Mouse (Mus musculus) layer of hippocampus, adult 18-20 months (tissue): ENCODE results near the gene Eif4enif1. TPM values are rescaled to one million over a fixed set of nuclear protein-coding genes. Genes with fewer than 3 reads are reported as not detected.
"Not testable (repeated sequence)": the region's sequence is repeated elsewhere in the genome, so short reads cannot be mapped to it uniquely, and the experiment has no call there.

ENCODE experiments used
- DNase-seq, 2 experiments: peaks; one replicate each; pipeline ENCODE4 v3.0.0; 2022; ENCODE audit warnings: low spot score in 2 of 2
- total RNA-seq, 2 experiments: library from RNA; stranded (reverse); gene quantifications; 2 replicates each; pipeline ENCODE4 v1.2.3; 2021

Eif4enif1 gene
- total RNA-seq, 2 experiments from 2014 or later: 61.8 to 75.5 TPM

DNA sequence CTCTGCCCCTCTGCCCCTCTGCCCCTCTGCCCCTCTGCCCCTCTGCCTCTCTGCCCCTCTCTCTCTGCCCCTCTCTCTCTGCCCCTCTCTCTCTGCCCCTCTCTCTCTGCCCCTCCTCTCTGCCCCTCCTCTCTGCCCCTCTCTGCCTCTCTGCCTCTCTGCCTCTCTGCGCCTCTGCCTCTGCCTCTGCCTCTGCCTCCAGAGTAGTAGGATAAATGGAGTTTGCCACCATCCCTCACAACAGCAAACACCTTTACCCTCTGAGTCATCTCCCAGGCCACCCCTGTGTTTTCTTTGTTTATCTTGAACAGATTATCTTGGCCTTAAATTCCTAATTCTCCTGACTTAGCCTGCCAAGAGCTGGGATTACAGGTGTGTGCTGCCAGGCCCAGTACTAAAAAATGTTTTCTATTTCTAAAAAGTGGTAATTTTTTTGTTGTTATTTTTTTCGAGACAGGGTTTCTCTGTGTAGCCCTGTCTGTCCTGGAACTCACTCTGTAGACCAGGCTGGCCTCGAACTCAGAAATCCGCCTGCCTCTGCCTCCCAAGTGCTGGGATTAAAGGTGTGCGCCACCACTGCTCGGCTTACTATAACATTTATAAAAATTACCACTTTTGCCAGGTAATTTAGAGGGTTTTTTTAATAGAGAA, 21.6 kb upstream of the Eif4enif1 start:
- not testable (repeated sequence) for DNase-seq

GRCm38 (mm10) chr11:3181250-3181649, 20.9 kb upstream of the Eif4enif1 start:
- peak; percentile 70 to 77 for DNase-seq

GRCm38 (mm10) chr11:3181971-3182370, 20.2 kb upstream of the Eif4enif1 start:
- DNase-seq: not testable (repeated sequence)

- not testable (repeated sequence) for DNase-seq
These were observed 19.5 kb upstream of the Eif4enif1 start for GRCm38 (mm10) chr11:3182707-3183106.

- DNase-seq: no peak
These were observed 8.8 kb upstream of the Eif4enif1 start, which contains the start of gene Sfi1 for GRCm38 (mm10) chr11:3193363-3193762. Sfi1 (minus strand) TSS chr11:3193463.

GRCm38 (mm10) chr11:3200636-3201035, 1.6 kb upstream of the Eif4enif1 start:
- DNase-seq: not testable (repeated sequence)

GRCm38 (mm10) chr11:3201326-3202230, 614 bp upstream of the Eif4enif1 start:
- DNase-seq: no peak

- DNase-seq: peak in 1 of 2 experiments; percentile 51
These were observed 719 bp downstream of the Eif4enif1 start for GRCm38 (mm10) chr11:3202781-3203441.

- no peak for DNase-seq
These were observed 1.6 kb downstream of the Eif4enif1 start for GRCm38 (mm10) chr11:3203771-3204170.

GRCm38 (mm10) chr11:3205207-3205606, 3.0 kb downstream of the Eif4enif1 start:
- DNase-seq: no peak

DNA sequence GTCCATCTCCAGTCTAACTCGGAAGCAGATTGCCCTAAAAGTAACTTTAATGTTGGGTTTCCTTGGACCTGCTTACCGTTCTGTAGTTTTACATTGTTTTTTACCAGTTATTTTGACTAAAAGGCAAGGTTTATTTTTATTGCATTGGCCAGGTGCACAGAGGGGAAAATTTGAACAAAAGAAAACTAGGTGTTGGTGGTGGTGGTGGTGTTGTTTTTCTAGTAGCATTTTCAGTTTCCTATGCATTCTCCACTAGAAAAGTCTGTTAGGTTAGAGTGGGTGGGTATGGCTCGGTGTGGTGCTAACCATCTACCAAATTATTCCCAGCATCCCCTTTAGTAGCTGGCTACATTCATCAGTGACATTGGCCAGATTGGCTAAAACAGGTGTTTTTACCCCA, 4.6 kb downstream of the Eif4enif1 start:
- DNase-seq: no peak

- DNase-seq: no peak
These were observed 10.3 kb downstream of the Eif4enif1 start for GRCm38 (mm10) chr11:3212526-3212925.

GRCm38 (mm10) chr11:3223105-3223504, 20.9 kb downstream of the Eif4enif1 start:
- no peak for DNase-seq

DNA sequence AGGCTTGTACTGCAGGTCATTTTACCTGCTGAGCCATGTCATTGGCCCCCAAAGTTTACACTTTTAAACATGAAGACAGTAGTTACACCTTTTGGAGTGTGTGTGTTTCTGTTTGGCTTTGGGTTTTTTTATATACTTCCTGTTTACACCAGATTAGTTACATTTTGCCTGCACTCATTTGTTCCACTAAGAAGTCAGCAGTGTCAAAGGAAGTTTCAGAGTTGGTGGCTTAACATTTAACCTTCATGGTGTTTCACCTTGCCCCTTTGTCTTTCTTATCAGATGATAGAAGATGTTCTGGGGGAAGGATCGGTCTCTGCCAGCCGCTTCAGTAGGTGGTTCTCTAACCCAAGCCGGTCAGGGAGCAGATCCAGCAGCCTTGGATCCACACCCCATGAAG, 24.9 kb downstream of the Eif4enif1 start:
- no peak for DNase-seq

GRCm38 (mm10) chr11:3232248-3232647, 30.1 kb downstream of the Eif4enif1 start:
- DNase-seq: no peak

- no peak for DNase-seq
These were observed 31.5 kb downstream of the Eif4enif1 start for GRCm38 (mm10) chr11:3233704-3234103.

DNA sequence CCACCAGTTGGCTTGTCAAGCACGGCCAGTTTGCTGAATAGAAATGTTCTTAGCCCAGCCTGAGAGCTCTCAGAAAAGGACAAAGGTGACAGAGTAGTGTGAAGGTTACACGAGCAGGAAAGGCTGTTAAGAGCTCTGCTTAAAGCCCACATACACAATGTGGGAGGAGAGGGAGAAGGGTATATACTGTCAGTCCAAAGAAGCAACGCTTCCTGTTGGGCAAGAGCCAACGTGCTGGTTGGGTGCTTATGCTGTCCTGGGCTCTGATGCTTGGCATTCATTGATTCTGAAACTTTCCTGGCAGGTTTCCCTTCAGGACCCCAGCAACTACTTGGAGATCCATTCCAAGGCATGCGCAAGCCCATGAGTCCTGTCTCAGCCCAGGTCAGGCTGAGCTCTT, 33.1 kb downstream of the Eif4enif1 start:
- no peak for DNase-seq

DNA sequence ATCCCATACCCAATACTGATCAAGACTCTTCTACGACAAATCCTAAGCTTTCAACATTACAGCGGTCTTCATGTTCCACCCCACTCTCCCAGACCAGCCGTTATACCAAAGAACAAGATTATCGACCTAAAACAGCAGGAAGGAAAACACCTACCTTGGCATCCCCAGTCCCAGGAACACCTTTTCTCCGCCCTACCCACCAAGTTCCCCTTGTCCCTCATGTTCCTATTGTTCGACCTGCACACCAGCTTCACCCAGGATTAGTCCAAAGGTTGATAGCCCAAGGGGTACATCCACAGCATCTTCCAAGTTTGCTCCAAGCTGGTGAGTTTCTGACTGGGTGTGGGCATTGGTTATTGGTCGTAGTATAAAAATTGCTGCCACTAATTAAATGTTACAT, 40.2 kb downstream of the Eif4enif1 start:
- no peak for DNase-seq

GRCm38 (mm10) chr11:3243771-3244170, 41.6 kb downstream of the Eif4enif1 start:
- DNase-seq: peak in 1 of 2 experiments; percentile 42

GRCm38 (mm10) chr11:3247387-3247786, 45.2 kb downstream of the Eif4enif1 start:
- DNase-seq: no peak

DNA sequence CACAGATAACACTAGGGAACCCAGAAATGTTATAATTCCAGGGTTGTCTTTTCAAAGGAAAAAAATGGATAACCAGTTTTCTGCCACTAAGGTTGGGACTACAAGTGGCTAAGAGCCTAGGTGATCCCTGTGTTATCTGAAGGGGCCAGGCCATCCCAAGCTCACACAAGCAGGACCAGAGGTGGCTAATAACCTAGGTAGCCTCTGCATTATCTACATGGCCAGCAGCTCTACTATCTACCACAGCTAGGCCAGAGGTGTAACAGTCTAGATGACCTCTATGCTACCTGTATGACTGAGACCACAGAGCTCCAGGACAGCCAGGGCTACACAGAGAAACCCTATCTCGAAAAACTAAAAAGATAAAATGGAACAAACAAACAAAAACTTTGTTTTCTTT, 57.3 kb downstream of the Eif4enif1 start:
- no peak for DNase-seq
